Mouse (Mus musculus): ENCODE results near the gene Frrs1l. TPM values are rescaled to one million over a fixed set of nuclear protein-coding genes. Genes with fewer than 3 reads are reported as not detected.

Frrs1l gene
- total and polyA plus RNA-seq, 3 experiments: not detected

- in situ Hi-C loops (cut with MboI; ENCODE audit: low pct_ligation_motif_present, low pct_unique_long_range_greater_than_20kb, low sequenced_read_pairs): no loop called here
Measured at GRCm38 (mm10) chr4:56935327-56935726, 54.9 kb downstream of the Frrs1l start.

GRCm38 (mm10) chr4:56933154-56933553, 57.0 kb downstream of the Frrs1l start:
- dilution Hi-C loops (cut with MboI; ENCODE audit: extremely low pct_ligation_motif_present, extremely low pct_unique_long_range_greater_than_20kb, low sequenced_read_pairs) (no loop called here), in situ Hi-C loops (cut with MboI; ENCODE audit: low pct_ligation_motif_present, low pct_unique_long_range_greater_than_20kb, low sequenced_read_pairs) (no loop called here)
- peaks cover 2 to 8% of the 10 kb centered on the region in 2 experiments; a peak in 1 of 4 replicates for H3K4me1 ChIP-seq (ENCODE audit: control insufficient read depth in 1 of 2, insufficient read depth in 2 of 2)
- TF ChIP-seq EP300 (IDR thresholded peaks at IDR 0.05; ENCODE audit: low read length) (no peak), USF1 (IDR thresholded peaks at IDR 0.05; ENCODE audit: low read depth, low read length) (no peak), MYC (IDR thresholded peaks at IDR 0.05; ENCODE audit: low read depth, low read length) (no peak), CHD1 (IDR thresholded peaks at IDR 0.05; ENCODE audit: low read depth, low read length) (no peak), MAFK (IDR thresholded peaks at IDR 0.05; ENCODE audit: insufficient replicate concordance, low read length) (no peak), ZKSCAN1 (IDR thresholded peaks at IDR 0.05; ENCODE audit: borderline replicate concordance, low read depth, low read length) (no peak), JUN (IDR thresholded peaks at IDR 0.05; ENCODE audit: insufficient read depth, low read depth, low read length) (no peak), SIN3A (IDR thresholded peaks at IDR 0.05; ENCODE audit: low read length) (no peak), POLR2AphosphoS2 (IDR thresholded peaks at IDR 0.05; ENCODE audit: low read depth, low read length) (no peak)
- no peak overlapping the region for H3K4me3 ChIP-seq (replicated peaks in 1 of 3; ENCODE audit: low read depth in 2 of 3, low read length in 2 of 3, poor library complexity in 1 of 3)
- peaks cover 18 to 85% of the 10 kb centered on the region in 2 experiments for H3K36me3 ChIP-seq (replicated peaks in 1 of 2; ENCODE audit: control insufficient read depth in 1 of 2, insufficient read depth in 1 of 2, low read length in 1 of 2)
- H3K79me2 ChIP-seq (replicated peaks; ENCODE audit: control insufficient read depth, extremely low read depth, insufficient read depth, poor library complexity, severe bottlenecking): no peaks in the 10 kb centered on the region
- H3K27me3 ChIP-seq (replicated peaks): no peaks in the 10 kb centered on the region
- no peak overlapping the region for H3K27ac ChIP-seq (ENCODE audit: insufficient read depth, low read depth)
- no peak for DNase-seq (ENCODE audit: extremely low read depth)
- no peak overlapping the region for H3K4me2 ChIP-seq (ENCODE audit: insufficient read depth, low read depth, poor library complexity, severe bottlenecking)
- no peak overlapping the region for H3K9ac ChIP-seq (ENCODE audit: insufficient read depth, low read depth)
- no peaks in the 10 kb centered on the region for H3K9me3 ChIP-seq (replicated peaks; ENCODE audit: low read length)

More at GRCm38 (mm10) chr4:56935327-56935726, 54.9 kb downstream of the Frrs1l start:
- Histone ChIP-seq H3K4me3 (replicated peaks in 1 of 3; ENCODE audit: low read depth in 2 of 3, low read length in 2 of 3, poor library complexity in 1 of 3) (no peak overlapping the region), H3K9ac (ENCODE audit: insufficient read depth, low read depth) (no peak overlapping the region), H3K27me3 (replicated peaks) (no peaks in the 10 kb centered on the region), H3K4me1 (ENCODE audit: control insufficient read depth in 1 of 2, insufficient read depth in 2 of 2) (peaks cover 2 to 9% of the 10 kb centered on the region in 2 experiments; a peak in 1 of 4 replicates), H3K79me2 (replicated peaks; ENCODE audit: control insufficient read depth, extremely low read depth, insufficient read depth, poor library complexity, severe bottlenecking) (peaks cover 5% of the 10 kb centered on the region; the same call in 1 of the 2 replicates), H3K36me3 (replicated peaks in 1 of 2; ENCODE audit: control insufficient read depth in 1 of 2, insufficient read depth in 1 of 2, low read length in 1 of 2) (peaks cover 14 to 73% of the 10 kb centered on the region in 2 experiments), H3K4me2 (ENCODE audit: insufficient read depth, low read depth, poor library complexity, severe bottlenecking) (no peak overlapping the region), H3K9me3 (replicated peaks; ENCODE audit: low read length) (no peaks in the 10 kb centered on the region), H3K27ac (ENCODE audit: insufficient read depth, low read depth) (no peak overlapping the region)
- DNase-seq (ENCODE audit: extremely low read depth): no peak
- dilution Hi-C loops (cut with MboI; ENCODE audit: extremely low pct_ligation_motif_present, extremely low pct_unique_long_range_greater_than_20kb, low sequenced_read_pairs): no loop called here
- TF ChIP-seq MXI1 (IDR thresholded peaks at IDR 0.05; ENCODE audit: low read depth, low read length) (no peak), ETS1 (conservative IDR thresholded peaks at IDR 0.05; ENCODE audit: low read depth, low read length) (no peak), ELF1 (IDR thresholded peaks at IDR 0.05; ENCODE audit: low read depth, low read length) (no peak), POLR2AphosphoS2 (IDR thresholded peaks at IDR 0.05; ENCODE audit: low read depth, low read length) (no peak), RAD21 (IDR thresholded peaks at IDR 0.05; ENCODE audit: low read depth, low read length) (no peak), MAFK (IDR thresholded peaks at IDR 0.05; ENCODE audit: insufficient replicate concordance, low read length) (no peak), POLR2A (IDR thresholded peaks at IDR 0.05; ENCODE audit: low read depth, low read length) (no peak), HCFC1 (IDR thresholded peaks at IDR 0.05; ENCODE audit: low read depth, low read length) (no peak), ZC3H11A (IDR thresholded peaks at IDR 0.05; ENCODE audit: low read depth, low read length) (no peak), MEF2A (IDR thresholded peaks at IDR 0.05; ENCODE audit: borderline replicate concordance, low read depth, low read length) (no peak), ZNF384 (IDR thresholded peaks at IDR 0.05; ENCODE audit: low read depth, low read length) (no peak), CHD2 (IDR thresholded peaks at IDR 0.05; ENCODE audit: low read length) (no peak), USF1 (IDR thresholded peaks at IDR 0.05; ENCODE audit: low read depth, low read length) (no peak), USF2 (conservative IDR thresholded peaks at IDR 0.05; ENCODE audit: low read depth, low read length) (no peak), E2F4 (IDR thresholded peaks at IDR 0.05; ENCODE audit: insufficient replicate concordance, low read depth, low read length) (no peak), PAX5 (IDR thresholded peaks at IDR 0.05; ENCODE audit: low read length) (no peak)
